Mouse (Mus musculus): ENCODE data around the gene Mylk4.

GRCm38 (mm10) chr13:32801693-32802221, 18.0 kb upstream of the Mylk4 start, which contains the start of gene Wrnip1:
- TF ChIP-seq CTCF (conservative IDR thresholded peaks at IDR 0.05; ENCODE audit: insufficient read depth, insufficient read length, low read depth, low read length) (0 out of 2 replicates have a peak, but pooled peaks have one; percentile 19), POLR2A (IDR thresholded peaks at IDR 0.05; ENCODE audit: low read depth, low read length) (peak; percentile 7)

Data from kidney, adult 2 months (tissue).